Mouse (Mus musculus): ENCODE measurements around the gene Fam81b.

- TF ChIP-seq CTCF (IDR thresholded peaks at IDR 0.05; ENCODE audit: low read depth, low read length) (no peak), POLR2A (IDR thresholded peaks at IDR 0.05; ENCODE audit: borderline replicate concordance, low read depth, low read length) (no peak)
Observed at GRCm38 (mm10) chr13:76318635-76319034, 13.8 kb upstream of the Fam81b start.

All from bone marrow macrophage, adult 2 months (primary cell).